Mouse (Mus musculus): Measurements from ENCODE around the gene Haus2.

Haus2 gene

DNA sequence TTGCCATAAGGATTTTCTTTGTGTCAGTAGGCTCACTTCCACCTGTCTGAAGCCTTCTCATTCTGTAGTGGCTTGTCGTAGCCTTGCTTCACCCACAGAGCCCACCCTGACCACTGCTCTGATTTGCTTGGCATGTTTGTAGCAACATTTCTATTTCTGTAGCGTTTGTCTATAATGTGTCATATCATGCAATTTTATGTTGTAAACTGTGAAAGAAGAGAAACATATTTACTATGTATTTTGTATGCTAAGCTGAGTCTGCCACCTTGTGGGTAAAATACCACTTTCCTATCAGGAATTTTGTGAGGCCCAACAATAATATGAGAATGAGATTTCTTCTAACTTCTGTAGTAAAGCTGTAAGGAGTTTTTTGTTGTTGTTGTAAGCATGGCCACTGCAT is 61.1 kb downstream of the Haus2 start:
- DNase-seq (ENCODE audit: low spot score), result no peak
